Mouse (Mus musculus) gastrocnemius, adult 8-10 months (tissue): ENCODE data around the gene Zfp760. TPM values are rescaled to one million over a fixed set of nuclear protein-coding genes. Genes with fewer than 3 reads are reported as not detected.

ENCODE experiments used
- total RNA-seq, 4 experiments: library from RNA; stranded (reverse); gene quantifications; 2 replicates each; pipeline ENCODE4 v1.2.4; 2022

The Zfp760 gene
- total RNA-seq, 4 experiments from 2014 or later = 0.51 to 0.91 (median 0.77) TPM

Other genes with a start within 250 kb of the Zfp760 start
- 1 to 10 TPM; 1.3 to 1.8 (median 1.5) TPM for gene Zfp53, start 218.7 kb upstream of the Zfp760 start, total RNA-seq
- 10 to 100 TPM in 1 of 4 experiments, 1 to 10 TPM in 3; 6.9 to 11.4 (median 8.5) TPM for gene Zfp52, start 172.2 kb upstream of the Zfp760 start, total RNA-seq
- 1 to 10 TPM in 3 of 4 experiments, under 1 TPM in 1; 0.97 to 1.9 (median 1.6) TPM for gene Zfp948, start 140.7 kb upstream of the Zfp760 start, total RNA-seq
- 1 to 10 TPM in 3 of 4 experiments, under 1 TPM in 1; 0.88 to 1.5 (median 1.4) TPM for gene Zfp983, start 57.1 kb upstream of the Zfp760 start, total RNA-seq
- gene Gm10226, start 15.9 kb upstream of the Zfp760 start, total RNA-seq = 1 to 10 TPM in 2 of 4 experiments, not detected in 2; 1.9 to 3.4 TPM
- gene Zfp229, start 23.1 kb downstream of the Zfp760 start, total RNA-seq = 1 to 10 TPM; 4.3 to 6.4 (median 5.7) TPM
- under 1 TPM; 0.32 to 0.43 (median 0.34) TPM for gene Zfp820, start 138.0 kb downstream of the Zfp760 start, total RNA-seq
- 1 to 10 TPM in 1 of 4 experiments, under 1 TPM in 3; 0.45 to 1.1 (median 0.78) TPM for gene Zfp995, start 202.2 kb downstream of the Zfp760 start, total RNA-seq